Mouse (Mus musculus): Measurements from ENCODE around the gene Sec24a.
A peak's percentile ranks its signal among the peaks of the same experiment; 100 is the strongest.

The Sec24a gene

DNA sequence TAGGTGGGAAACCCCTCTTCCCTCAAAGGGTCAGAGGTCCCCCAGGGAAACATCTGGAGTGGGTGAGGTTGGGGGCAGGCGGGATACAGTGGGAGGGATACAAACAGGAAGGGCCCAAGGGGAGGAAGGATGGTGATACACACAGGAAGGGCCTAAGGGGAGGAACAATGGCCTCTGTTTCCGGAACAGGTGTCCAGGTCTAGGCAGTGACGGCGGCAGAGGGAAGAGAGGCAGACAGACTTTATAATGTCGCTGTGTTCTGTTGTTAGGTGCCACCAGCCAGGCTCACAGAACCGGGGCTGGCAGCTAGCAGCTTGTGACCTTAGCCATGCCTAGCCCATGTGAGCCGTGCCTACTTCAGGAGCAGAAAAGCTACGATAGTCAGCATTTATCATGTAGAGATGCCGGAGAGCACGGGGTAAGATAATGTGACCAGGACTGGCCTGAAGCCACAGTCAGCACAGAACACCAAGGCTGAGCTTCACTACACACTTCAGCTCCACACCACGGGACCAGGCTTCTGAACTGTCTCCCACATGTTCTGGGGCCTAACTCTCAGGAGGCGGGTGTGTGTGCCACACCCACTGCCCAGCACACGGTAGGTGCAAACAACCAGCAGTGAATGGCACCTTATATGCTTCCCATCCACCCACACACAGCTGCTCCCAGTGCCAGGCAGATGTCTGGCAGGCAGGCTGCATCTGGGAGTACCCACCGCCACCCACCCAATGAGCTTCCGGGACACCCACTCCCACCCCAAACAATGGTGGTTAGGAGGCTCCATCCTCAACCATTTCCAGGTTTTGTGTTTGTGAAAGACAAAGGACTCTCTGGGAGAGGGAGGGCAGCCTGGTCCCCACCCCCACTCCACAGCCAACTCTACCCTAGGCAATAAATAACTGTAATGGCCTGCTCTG is 116.4 kb downstream of the Sec24a start:
- peak in 1 of 2 experiments; percentile 3 for DNase-seq

DNA sequence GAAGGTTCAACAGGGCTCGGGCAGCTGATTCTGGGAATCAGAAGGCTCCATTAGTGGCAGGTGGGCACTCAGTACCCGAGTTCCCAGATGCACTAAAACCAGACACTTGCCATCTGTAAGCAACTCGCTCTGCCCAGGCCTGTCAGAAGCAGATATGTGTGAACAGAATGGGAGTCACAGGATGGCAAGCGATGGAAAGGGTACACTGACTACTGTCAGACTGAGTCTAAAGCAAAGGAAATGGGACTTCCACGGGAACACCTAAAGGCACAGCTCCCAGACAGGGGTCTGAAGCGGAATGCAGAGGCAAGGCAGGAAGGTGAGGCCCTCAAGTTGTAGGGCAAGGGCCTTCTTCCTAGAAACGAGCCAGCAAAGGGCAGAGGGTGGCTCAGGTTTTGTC is 117.2 kb downstream of the Sec24a start:
- DNase-seq, result peak in 1 of 2 experiments; percentile 5

DNA sequence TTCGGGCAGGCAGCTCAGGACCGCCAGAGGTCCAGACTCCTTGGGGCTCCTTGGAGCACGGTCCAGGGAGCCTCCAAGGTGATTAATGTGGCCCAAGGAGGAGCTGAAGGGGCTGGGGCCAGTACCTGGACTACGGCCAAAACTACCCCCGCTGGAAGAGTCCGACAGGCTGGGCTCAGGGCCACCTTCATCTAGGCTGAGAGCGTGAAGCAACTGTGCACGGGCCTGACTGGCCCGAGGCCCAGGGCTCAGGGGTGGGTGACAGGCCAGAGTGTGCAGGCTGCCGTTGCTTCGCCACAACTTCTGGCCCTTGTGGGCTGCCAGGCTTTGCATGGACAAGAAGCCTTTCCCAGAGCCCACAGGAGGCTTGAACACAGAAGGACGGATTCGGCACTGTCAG is 118.1 kb downstream of the Sec24a start:
- DNase-seq, result peak; percentile 12 to 30

DNA sequence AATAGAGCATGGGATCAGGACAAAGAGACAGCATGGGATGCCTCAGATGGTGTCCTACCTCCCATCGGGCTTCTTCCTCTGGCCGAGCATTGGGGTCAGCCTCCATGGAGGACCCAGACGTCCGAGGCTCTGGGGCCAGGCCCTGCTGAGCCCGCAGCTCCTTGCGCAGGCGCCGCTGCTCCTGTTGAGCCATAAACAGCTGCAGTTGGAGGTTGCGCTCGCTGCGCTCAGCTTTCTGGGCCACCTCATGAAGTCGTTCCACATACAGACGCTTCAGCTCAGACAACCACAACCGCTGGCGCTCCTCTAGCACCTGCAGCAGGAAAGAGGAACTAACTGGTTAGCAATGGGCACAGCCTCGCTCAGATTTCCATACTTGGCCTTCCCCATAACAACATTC is 119.2 kb downstream of the Sec24a start:
- DNase-seq, result no peak

DNA sequence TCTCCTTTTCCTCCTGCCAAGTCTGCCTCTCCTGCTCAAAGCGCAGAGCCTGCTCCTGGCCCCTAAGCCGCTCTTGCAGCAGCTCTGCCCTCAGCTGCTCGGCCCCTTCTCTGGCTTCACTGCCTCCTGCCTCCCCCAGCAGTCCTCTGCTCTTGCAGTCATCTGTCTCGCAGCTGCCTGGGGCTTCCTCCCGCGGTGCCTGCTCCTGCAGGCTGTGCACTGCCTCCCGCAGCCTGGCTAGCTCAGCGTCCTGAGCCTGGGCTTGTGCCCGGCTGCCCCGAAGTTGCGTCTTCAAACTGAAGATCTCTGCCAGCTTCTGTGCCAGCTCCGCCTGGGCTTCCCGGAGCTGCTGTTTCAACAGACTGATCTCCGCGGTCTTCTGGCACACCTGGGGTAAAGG is 119.7 kb downstream of the Sec24a start:
- peak; percentile 52 to 57 for DNase-seq

DNA sequence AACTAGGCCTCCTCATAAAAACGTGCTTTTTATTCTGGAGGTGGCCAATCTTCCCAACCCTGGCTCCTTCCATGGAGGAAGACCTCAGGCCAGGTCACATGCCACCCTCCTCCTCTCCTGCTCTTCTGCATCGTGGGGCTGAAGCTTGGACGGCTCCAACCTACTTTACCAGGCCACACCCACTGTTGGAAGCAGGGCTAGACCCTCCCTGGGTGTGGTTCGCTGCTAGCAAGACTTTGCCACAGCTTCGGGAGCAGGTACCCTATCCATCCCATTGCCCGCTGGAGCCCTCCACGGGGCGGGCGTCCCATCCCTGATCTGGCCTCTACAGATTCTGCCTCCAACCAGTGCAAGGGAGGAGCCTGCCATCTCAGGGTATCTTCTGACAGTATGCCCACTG is 120.2 kb downstream of the Sec24a start:
- DNase-seq, result no peak
